Mouse (Mus musculus) heart, embryonic 11.5 days (tissue): ENCODE data around the gene Dus3l. TPM values are rescaled to one million over a fixed set of nuclear protein-coding genes. Genes with fewer than 3 reads are reported as not detected.

Experiments
- ATAC-seq: fragments of 200-750 bp; cut with Nextera tagmentation; replicated peaks from 2 replicates; pipeline ENCODE4 v1.8.0; 2017; ENCODE audit warnings: moderate library complexity; ENCODE audit not compliant: insufficient number of reproducible peaks, low FRiP score, low TSS enrichment
- H3K27ac ChIP-seq: fragments of 300-500 bp; sonication (generic); 2 replicates; pipeline ENCODE4 v1.5.1; 2014; ENCODE audit warnings: mild to moderate bottlenecking, low read depth, low read length
- H3K27me3 ChIP-seq: fragments of 300-500 bp; sonication (generic); 2 replicates; pipeline ENCODE4 v1.6.1; 2014; ENCODE audit warnings: mild to moderate bottlenecking, low read length, mixed read lengths; ENCODE audit not compliant: control insufficient read depth, insufficient read depth
- H3K36me3 ChIP-seq: fragments of 300-500 bp; sonication (generic); 2 replicates; pipeline ENCODE4 v1.6.1; 2014; ENCODE audit warnings: mild to moderate bottlenecking, low read length, moderate library complexity, mixed read lengths; ENCODE audit not compliant: control insufficient read depth, insufficient read depth
- H3K4me1 ChIP-seq: fragments of 300-500 bp; sonication (generic); 2 replicates; pipeline ENCODE4 v1.6.1; 2014; ENCODE audit warnings: low read length; ENCODE audit not compliant: control insufficient read depth, insufficient read depth
- H3K4me2 ChIP-seq: fragments of 300-500 bp; sonication (generic); 2 replicates; pipeline ENCODE4 v1.6.1; 2014; ENCODE audit warnings: mild to moderate bottlenecking, moderate library complexity
- H3K4me3 ChIP-seq: fragments of 300-500 bp; sonication (generic); 2 replicates; pipeline ENCODE4 v1.5.1; 2014; ENCODE audit warnings: low read depth, low read length
- H3K9ac ChIP-seq: fragments of 300-500 bp; sonication (generic); 2 replicates; pipeline ENCODE4 v1.6.1; 2014; ENCODE audit warnings: mild to moderate bottlenecking, low read depth, low read length, moderate library complexity
- H3K9me3 ChIP-seq: fragments of 300-500 bp; sonication (generic); replicated peaks from 2 replicates; pipeline ENCODE4 v1.6.1; 2016; ENCODE audit warnings: low read length; ENCODE audit not compliant: control insufficient read depth
- WGBS: fragments of 180-500 bp; shearing (Covaris S2); extraction: QIAGEN DNeasy Blood & Tissue Kit; methylation state at CpG from one replicate; pipeline ENCODE4 v1.1.7; 2014; ENCODE audit not compliant: insufficient replicate concordance; 5-methylcytosine and 5-hydroxymethylcytosine counted together
- polyA plus RNA-seq: library from polyadenylated mRNA; unstranded; fragments of >200 nt; fragmentation: Nextera tagmentation; extraction: Ambion mirVana; gene quantifications from 2 replicates; pipeline ENCODE4 v1.2.1, GENCODE M21; 2014

The Dus3l gene
- polyA plus RNA-seq, 1 experiment from 2014 or later = 28.4 TPM

- Histone ChIP-seq H3K4me3 (peak overlapping the region; percentile 52; the same call in 1 of the 2 replicates), H3K4me2 (peak overlapping the region; percentile 72; the same call in 1 of the 2 replicates), H3K36me3 (no peaks in the 10 kb centered on the region), H3K9me3 (no peaks in the 10 kb centered on the region; the same call in 1 of the 2 replicates), H3K4me1 (peaks cover 30% of the 10 kb centered on the region), H3K9ac (no peak overlapping the region), H3K27me3 (peaks cover 54% of the 10 kb centered on the region), H3K27ac (peak overlapping the region; percentile 54)
- no peak for ATAC-seq
- 6% methylated on average over 10 of the region's 12 CpGs for WGBS
These were observed 6.4 kb upstream of the Dus3l start for GRCm38 (mm10) chr17:56758132-56758531.

- no peak overlapping the region for H3K9ac ChIP-seq
- H3K4me3 ChIP-seq = no peak overlapping the region
- peaks cover 31% of the 10 kb centered on the region for H3K4me1 ChIP-seq
- no peak overlapping the region for H3K27ac ChIP-seq
- H3K4me2 ChIP-seq = no peak overlapping the region
- H3K27me3 ChIP-seq = peaks cover 43% of the 10 kb centered on the region
- no peak for ATAC-seq
- 55% methylated on average over 7 of the region's 7 CpGs for WGBS
- no peaks in the 10 kb centered on the region; the same call in 1 of the 2 replicates for H3K9me3 ChIP-seq
- H3K36me3 ChIP-seq = no peaks in the 10 kb centered on the region
These were observed 5.3 kb upstream of the Dus3l start for GRCm38 (mm10) chr17:56759261-56759660.

DNA sequence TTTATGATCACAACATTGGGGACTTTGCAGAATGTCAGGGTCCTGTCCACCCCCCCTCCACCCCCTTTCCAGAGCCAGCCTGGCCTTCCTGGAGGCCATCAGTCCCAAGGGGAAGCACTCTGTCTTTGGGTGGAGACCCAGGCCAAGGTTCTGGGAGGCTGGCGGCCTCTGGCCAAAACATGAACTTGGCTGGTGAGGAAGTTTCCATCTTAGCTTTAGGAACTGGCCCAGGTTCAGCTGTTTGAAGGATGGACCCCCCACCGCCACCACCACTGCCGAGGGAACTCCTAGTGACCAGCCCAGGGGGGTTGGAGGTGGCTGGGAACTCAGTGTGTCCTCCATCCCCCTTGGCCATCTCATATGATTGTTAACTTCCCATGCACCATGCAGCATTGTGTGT lies 3.5 kb upstream of the Dus3l start:
- Histone ChIP-seq H3K27ac (no peak overlapping the region), H3K4me2 (no peak overlapping the region), H3K4me3 (no peak overlapping the region), H3K36me3 (no peaks in the 10 kb centered on the region), H3K4me1 (peaks cover 37% of the 10 kb centered on the region), H3K9me3 (no peaks in the 10 kb centered on the region; the same call in 1 of the 2 replicates), H3K27me3 (peaks cover 24% of the 10 kb centered on the region), H3K9ac (no peak overlapping the region)
- 70% methylated on average over 3 of the region's 3 CpGs for WGBS
- no peak for ATAC-seq

GRCm38 (mm10) chr17:56761991-56762410 lies 2.6 kb upstream of the Dus3l start:
- Histone ChIP-seq H3K27ac (peak overlapping the region; percentile 85), H3K4me1 (peaks cover 34% of the 10 kb centered on the region), H3K4me3 (peak overlapping the region; percentile 47), H3K9me3 (no peaks in the 10 kb centered on the region; the same call in 1 of the 2 replicates), H3K36me3 (peaks cover 3% of the 10 kb centered on the region), H3K9ac (peak overlapping the region; percentile 69), H3K4me2 (peak overlapping the region; percentile 86), H3K27me3 (peaks cover 15% of the 10 kb centered on the region)
- peak; percentile 68 for ATAC-seq
- WGBS = under 1% methylated on average over 28 of the region's 28 CpGs

DNA sequence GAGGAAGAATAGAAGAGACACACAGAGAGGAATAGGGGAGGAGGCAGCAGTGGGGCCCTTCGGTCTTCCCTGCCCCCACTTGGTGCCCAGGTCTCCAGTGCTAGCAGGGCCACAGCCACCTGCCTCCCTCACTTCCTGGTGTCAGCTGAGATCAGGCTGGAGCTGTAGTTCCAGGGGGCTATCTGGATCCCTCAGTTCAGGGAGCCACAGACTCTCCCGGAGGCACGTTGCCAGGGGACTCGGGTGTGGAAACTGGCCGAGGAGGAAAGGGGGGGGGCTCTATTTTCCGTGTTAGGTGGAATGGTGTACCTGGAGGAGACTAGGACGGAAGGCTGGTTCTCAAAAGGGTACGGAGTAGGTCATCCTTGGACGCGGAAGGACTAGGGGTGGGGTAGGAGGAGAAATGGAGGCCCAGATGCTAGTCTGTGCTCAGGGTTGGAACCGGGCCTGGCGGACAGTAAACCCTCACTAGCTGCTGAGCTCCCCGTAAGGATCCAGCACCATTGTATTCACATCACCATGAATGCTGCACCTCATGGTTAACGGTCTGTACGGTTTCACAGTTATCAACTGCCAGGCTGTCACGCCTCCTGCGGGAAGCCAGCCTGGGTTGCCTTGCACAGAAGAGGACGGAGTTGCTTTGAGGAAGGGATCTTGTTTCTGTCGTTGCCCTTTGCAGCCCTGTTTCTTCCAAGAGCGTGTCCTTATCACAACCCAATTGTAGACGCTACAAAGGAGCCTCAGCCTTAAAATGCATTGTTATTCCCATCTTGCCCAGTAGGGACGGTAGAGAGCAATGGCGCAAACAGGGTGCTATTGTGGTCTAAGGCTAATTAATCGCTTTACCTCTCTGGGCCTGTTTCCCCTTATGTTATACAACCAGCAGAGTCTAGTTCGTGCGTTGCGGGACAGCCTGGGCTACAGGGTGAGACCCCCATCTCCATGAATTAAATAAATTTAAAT lies 1.5 kb upstream of the Dus3l start:
- ATAC-seq = no peak
- Histone ChIP-seq H3K27me3 (peaks cover 5% of the 10 kb centered on the region), H3K9me3 (no peaks in the 10 kb centered on the region; the same call in 1 of the 2 replicates), H3K36me3 (peaks cover 11% of the 10 kb centered on the region), H3K4me1 (peaks cover 24% of the 10 kb centered on the region), H3K27ac (peak overlapping the region; percentile 85), H3K9ac (peak overlapping the region; percentile 0; the same call in 1 of the 2 replicates), H3K4me3 (no peak overlapping the region; the same call in 1 of the 2 replicates), H3K4me2 (peak overlapping the region; percentile 86)
- 41% methylated on average over 27 of the region's 27 CpGs for WGBS

DNA sequence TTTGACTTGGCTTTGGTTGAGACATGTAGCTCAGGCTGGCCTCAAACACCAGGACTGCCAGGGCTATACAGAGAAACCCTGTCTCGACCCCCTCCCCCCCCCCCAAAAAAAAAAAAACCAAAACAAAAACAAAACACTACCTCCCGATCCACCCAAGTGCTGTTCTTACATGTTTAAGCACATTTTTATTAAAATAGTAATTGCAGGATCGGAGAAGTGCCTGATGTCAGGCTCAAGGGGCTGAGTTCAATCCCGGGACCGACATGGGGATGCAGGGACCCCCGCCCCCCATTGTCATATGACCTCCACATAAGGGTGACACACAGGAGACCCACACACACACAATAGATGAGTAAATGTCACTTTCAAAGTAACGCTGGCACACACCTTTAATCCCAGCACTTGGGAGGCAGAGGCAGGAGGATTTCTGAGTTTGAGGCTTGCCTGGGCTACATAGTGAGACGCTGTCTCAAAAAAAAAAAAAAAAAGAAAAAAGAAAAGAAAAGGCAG lies 761 bp upstream of the Dus3l start:
- peak overlapping the region; percentile 77 for H3K4me3 ChIP-seq
- peak overlapping the region; percentile 97; the same call in 1 of the 2 replicates for H3K27ac ChIP-seq
- H3K27me3 ChIP-seq = peaks cover 2% of the 10 kb centered on the region; the same call in 1 of the 2 replicates
- H3K4me1 ChIP-seq = peaks cover 24% of the 10 kb centered on the region
- WGBS = 66% methylated on average over 8 of the region's 8 CpGs
- peaks cover 18% of the 10 kb centered on the region for H3K36me3 ChIP-seq
- no peak overlapping the region for H3K9ac ChIP-seq
- no peak for ATAC-seq
- H3K9me3 ChIP-seq = no peaks in the 10 kb centered on the region
- peak overlapping the region; percentile 71 for H3K4me2 ChIP-seq

DNA sequence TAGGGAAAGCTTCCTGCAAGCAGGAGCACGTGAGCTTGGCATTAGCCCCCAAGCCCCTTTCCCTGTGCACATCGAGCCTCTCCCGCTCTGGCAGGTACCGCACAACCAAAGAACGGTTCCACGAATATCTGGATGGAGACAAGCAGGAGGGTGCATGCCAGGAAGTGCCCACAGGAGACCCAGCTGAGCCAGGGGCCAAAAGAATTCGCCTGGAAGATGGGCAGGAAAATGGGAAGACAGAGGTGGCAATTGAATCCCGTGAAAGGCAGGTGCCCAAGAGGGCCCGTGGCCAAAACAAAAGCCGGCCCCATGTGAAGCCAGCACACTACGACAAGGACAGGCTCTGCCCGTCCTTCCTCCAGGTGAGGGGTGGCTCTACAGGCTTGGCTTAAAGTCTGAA lies 874 bp downstream of the Dus3l start:
- H3K4me1 ChIP-seq = peaks cover 22% of the 10 kb centered on the region
- WGBS = 51% methylated on average over 12 of the region's 12 CpGs

DNA sequence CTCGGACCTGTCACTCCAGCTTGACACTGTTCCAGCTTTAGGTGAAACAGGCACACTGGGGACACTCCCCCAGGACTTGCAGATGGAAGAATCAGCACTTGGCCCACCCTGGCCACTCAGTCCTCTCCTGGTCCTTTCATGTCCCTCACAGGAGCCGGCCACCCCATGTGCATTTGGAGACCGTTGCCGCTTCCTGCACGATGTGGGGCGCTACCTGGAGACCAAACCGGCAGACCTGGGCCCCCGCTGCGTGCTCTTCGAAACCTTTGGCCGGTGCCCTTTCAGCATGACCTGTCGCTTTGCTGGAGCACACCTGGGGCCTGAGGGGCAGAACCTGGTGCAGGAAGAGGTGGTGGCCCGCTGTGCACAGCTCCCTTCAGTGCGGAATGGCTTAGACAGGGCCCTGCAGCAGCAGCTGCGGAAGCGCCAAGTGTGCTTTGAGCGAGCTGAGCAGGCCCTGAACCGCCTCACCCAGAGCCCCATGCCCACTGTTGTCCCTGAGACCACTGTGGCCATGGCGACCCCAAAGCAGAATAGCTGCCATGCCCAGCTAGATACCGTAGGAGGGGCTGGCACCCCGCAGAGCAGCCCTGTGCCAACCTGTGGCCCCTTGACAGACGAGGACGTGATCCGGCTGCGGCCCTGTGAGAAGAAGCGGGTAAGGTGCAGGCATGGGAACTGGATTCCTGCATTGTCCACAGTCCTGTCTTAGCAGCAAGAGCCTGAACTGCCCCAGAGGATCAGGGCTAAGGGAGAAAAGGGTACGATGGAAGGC lies 2.3 kb downstream of the Dus3l start:
- WGBS = 96% methylated on average over 27 of the region's 27 CpGs
- Histone ChIP-seq H3K27me3 (no peaks in the 10 kb centered on the region; the same call in 1 of the 2 replicates), H3K27ac (no peak overlapping the region), H3K4me2 (no peak overlapping the region), H3K4me3 (no peak overlapping the region), H3K36me3 (peaks cover 26% of the 10 kb centered on the region), H3K9ac (no peak overlapping the region), H3K9me3 (no peaks in the 10 kb centered on the region), H3K4me1 (peaks cover 18% of the 10 kb centered on the region)
- no peak for ATAC-seq

More for the DNA sequence above, 874 bp downstream of the Dus3l start:
- no peak for ATAC-seq
- Histone ChIP-seq H3K9ac (peak overlapping the region; percentile 92), H3K36me3 (peaks cover 24% of the 10 kb centered on the region), H3K27me3 (no peaks in the 10 kb centered on the region; the same call in 1 of the 2 replicates), H3K4me2 (peak overlapping the region; percentile 71), H3K9me3 (no peaks in the 10 kb centered on the region), H3K4me3 (peak overlapping the region; percentile 77), H3K27ac (0 out of 2 replicates have a peak overlapping the region, but pooled peaks have one; percentile 97)
